Mouse (Mus musculus): Measurements from ENCODE around the gene Cog2. TPM values are rescaled to one million over a fixed set of nuclear protein-coding genes. Genes with fewer than 3 reads are reported as not detected.

Cog2 gene
- polyA plus RNA-seq, 1 experiment from 2014 or later: 42.1 TPM

DNA sequence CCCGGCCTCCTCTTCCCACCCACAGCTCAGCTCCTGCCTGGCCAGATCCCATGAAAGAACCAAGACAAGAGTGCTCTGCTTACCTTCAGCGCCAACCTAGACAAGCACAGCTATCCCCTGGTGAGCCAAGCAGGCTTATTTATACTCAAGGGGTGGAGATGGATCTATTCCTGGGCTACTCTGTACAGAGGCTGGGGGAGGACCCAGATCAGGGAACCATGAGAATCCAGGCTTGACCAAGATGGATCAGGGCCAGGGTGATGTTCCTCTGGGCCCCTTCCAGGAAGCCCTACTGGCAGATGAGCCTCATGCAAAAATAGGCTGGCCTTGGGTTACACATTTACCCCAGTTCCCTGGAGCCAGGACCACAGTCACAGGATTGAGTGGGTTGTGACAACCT, 49.0 kb downstream of the Cog2 start, which contains the start of gene Agt:
Gene Agt, minus strand, starts transcription at position 114 of the 400 bp plus-strand sequence.
- H3K4me3 ChIP-seq (ENCODE audit: low read depth, low read length): no peak within 1 kb of the TSS
- ATAC-seq (ENCODE audit: low FRiP score) (no peak), DNase-seq (ENCODE audit: low spot score, missing footprints) (no peak)
- no peak within 1 kb of the TSS for H3K27ac ChIP-seq (ENCODE audit: low read depth, low read length)
- no peak within 1 kb of the TSS for H3K9ac ChIP-seq (ENCODE audit: low read length)
- H3K9me3 ChIP-seq (ENCODE audit: control insufficient read depth, low read length): no peaks in the 10 kb centered on the region
- 82% methylated on average over 2 of the region's 2 CpGs for WGBS
- H3K4me1 ChIP-seq (ENCODE audit: control insufficient read depth, insufficient read depth, low read length): no peaks in the 10 kb centered on the region
- H3K27me3 ChIP-seq (ENCODE audit: control insufficient read depth, insufficient read depth, low read length): no peaks in the 10 kb centered on the region
- no peaks in the 10 kb centered on the region for H3K36me3 ChIP-seq (ENCODE audit: control insufficient read depth, insufficient read depth, low read length)
- no peak within 1 kb of the TSS for H3K4me2 ChIP-seq

DNA sequence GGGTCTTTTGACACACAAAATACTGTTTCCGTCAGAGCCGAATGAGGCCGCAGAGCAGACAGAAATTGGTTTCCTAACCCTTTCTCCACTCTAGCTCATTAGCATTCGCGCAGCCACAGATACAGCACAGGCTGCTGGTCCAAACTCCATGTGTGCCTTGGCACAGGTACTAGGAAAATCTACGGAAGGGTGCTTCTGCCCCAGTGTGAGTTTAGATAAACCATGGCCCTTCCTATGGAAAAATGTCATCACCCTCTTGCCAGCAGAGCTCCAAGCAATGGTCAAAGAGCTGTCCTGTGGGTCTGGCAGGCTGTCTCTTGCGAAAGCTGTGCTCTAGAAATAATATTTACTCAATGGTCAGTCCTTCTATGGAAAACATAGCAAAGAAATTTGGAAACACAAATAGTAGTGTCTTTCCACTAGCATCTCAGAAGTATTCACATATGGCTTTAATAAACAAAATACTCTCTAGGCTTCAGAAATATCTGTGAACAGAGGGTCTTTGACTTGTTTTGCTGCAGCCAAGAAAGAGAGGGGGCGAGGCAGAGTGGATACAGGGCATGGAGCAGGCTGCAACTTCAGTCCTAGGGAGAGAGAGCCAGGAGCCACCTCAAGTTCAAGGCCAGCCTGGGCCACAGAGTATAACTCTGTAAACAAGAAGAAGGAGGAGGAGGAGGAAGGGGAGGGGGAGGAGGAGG, 51.3 kb downstream of the Cog2 start:
- Histone ChIP-seq H3K27me3 (ENCODE audit: control insufficient read depth, insufficient read depth, low read length) (no peaks in the 10 kb centered on the region), H3K4me3 (ENCODE audit: low read depth, low read length) (no peak overlapping the region), H3K4me1 (ENCODE audit: control insufficient read depth, insufficient read depth, low read length) (no peaks in the 10 kb centered on the region), H3K27ac (ENCODE audit: low read depth, low read length) (no peak overlapping the region), H3K4me2 (no peak overlapping the region), H3K9ac (ENCODE audit: low read length) (no peak overlapping the region), H3K36me3 (ENCODE audit: control insufficient read depth, insufficient read depth, low read length) (no peaks in the 10 kb centered on the region), H3K9me3 (ENCODE audit: control insufficient read depth, low read length) (no peaks in the 10 kb centered on the region)
- DNase-seq (ENCODE audit: low spot score, missing footprints) (no peak), ATAC-seq (ENCODE audit: low FRiP score) (no peak)
- 80% methylated on average over 8 of the region's 8 CpGs for WGBS

DNA sequence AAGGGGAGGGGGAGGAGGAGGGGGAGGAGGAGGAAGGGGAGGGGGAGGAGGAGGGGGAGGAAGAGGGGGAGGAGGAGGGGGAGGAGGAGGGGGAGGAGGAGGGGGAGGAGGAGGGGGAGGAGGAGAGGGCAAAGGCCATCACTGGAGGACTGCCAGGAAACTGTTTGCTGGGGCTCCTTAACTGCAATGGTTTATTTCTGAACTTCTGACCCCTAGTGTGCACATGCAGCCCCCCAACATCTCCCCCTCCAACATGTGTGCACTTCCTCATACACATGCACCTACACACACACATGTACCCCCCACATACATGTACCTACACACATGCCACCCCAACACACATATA, 51.8 kb downstream of the Cog2 start:
- H3K4me3 ChIP-seq (ENCODE audit: low read depth, low read length): no peak overlapping the region
- DNase-seq (ENCODE audit: low spot score, missing footprints) (no peak), ATAC-seq (ENCODE audit: low FRiP score) (no peak)
- no peak overlapping the region for H3K4me2 ChIP-seq
- no peak overlapping the region for H3K9ac ChIP-seq (ENCODE audit: low read length)
- H3K27ac ChIP-seq (ENCODE audit: low read depth, low read length): no peak overlapping the region
- no peaks in the 10 kb centered on the region for H3K4me1 ChIP-seq (ENCODE audit: control insufficient read depth, insufficient read depth, low read length)
- no peaks in the 10 kb centered on the region for H3K36me3 ChIP-seq (ENCODE audit: control insufficient read depth, insufficient read depth, low read length)
- no peaks in the 10 kb centered on the region for H3K9me3 ChIP-seq (ENCODE audit: control insufficient read depth, low read length)
- H3K27me3 ChIP-seq (ENCODE audit: control insufficient read depth, insufficient read depth, low read length): no peaks in the 10 kb centered on the region

DNA sequence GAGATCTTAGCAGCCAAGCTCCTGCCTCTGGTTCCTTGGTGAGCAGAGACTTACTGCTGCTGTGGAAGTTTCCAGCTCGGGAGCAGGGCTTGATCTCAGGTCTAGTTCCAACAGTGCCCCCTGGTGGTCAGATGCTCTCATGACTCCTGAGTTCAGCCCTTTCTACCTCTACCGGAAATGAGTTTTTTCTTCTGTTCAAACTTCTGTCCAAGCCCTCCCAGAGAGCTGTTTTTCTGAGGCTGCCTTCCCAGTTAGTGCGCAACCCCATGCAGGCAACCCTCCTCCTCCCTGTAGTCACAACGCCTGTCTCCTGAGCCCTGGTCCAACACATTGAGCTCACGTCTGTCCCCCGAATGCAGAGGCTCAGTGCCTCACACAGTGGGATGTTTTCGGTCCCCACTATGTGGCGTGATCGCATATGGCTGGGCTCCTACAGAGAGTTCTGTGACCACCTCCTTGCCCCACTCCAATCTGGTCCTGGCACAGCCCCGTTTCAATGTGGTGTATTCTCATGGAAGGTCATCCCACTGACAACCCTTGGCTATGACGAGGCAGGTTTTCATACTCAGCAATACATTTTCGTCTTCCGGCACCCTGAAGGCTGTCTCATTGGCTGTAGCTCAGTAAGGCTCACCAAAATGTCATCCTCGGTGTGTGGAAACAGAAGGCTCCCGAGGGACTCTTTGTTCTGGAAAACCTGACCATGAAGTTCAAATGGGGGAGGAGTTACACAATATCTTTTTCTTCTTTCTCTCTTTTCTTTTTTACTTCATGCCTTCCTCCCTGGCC, 53.2 kb downstream of the Cog2 start:
- Histone ChIP-seq H3K9ac (ENCODE audit: low read length) (no peak overlapping the region), H3K9me3 (ENCODE audit: control insufficient read depth, low read length) (no peaks in the 10 kb centered on the region), H3K36me3 (ENCODE audit: control insufficient read depth, insufficient read depth, low read length) (no peaks in the 10 kb centered on the region), H3K27ac (ENCODE audit: low read depth, low read length) (no peak overlapping the region), H3K4me2 (no peak overlapping the region), H3K27me3 (ENCODE audit: control insufficient read depth, insufficient read depth, low read length) (no peaks in the 10 kb centered on the region), H3K4me1 (ENCODE audit: control insufficient read depth, insufficient read depth, low read length) (no peaks in the 10 kb centered on the region), H3K4me3 (ENCODE audit: low read depth, low read length) (no peak overlapping the region)
- DNase-seq (ENCODE audit: low spot score, missing footprints) (peak; percentile 99), ATAC-seq (ENCODE audit: low FRiP score) (peak; percentile 27; the same call in 1 of the 2 replicates)
- 60% methylated on average over 15 of the region's 15 CpGs for WGBS

DNA sequence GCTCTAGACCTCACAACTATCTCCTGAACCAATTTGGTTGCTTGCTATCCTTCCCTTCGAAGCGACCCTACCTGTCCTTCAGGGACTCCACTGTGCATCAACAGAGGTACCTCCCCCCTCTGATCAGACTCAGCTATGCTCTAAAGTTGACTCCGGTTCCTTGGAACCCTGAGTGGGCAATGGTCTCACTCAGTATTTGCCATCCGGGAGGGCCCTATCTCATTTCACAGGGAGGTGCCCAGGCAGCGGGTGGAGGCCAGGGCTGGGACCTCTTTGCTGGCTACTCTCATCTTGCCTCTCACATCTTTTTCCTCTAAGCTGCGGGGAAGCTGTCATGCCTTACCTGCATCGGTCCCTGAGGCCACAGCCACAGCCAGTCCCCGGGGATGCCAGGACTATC, 55.2 kb downstream of the Cog2 start, which contains the start of gene Capn9:
Gene Capn9, plus strand, starts transcription at position 301 of the 400 bp plus-strand sequence.
- Histone ChIP-seq H3K36me3 (ENCODE audit: control insufficient read depth, insufficient read depth, low read length) (no peaks in the 10 kb centered on the region), H3K4me3 (ENCODE audit: low read depth, low read length) (no peak within 1 kb of the TSS), H3K27me3 (ENCODE audit: control insufficient read depth, insufficient read depth, low read length) (no peaks in the 10 kb centered on the region), H3K27ac (ENCODE audit: low read depth, low read length) (no peak within 1 kb of the TSS), H3K9me3 (ENCODE audit: control insufficient read depth, low read length) (no peaks in the 10 kb centered on the region), H3K4me1 (ENCODE audit: control insufficient read depth, insufficient read depth, low read length) (no peaks in the 10 kb centered on the region), H3K9ac (ENCODE audit: low read length) (no peak within 1 kb of the TSS), H3K4me2 (no peak within 1 kb of the TSS)
- ATAC-seq (ENCODE audit: low FRiP score) (no peak), DNase-seq (ENCODE audit: low spot score, missing footprints) (no peak)
- WGBS: 88% methylated on average over 8 of the region's 8 CpGs

DNA sequence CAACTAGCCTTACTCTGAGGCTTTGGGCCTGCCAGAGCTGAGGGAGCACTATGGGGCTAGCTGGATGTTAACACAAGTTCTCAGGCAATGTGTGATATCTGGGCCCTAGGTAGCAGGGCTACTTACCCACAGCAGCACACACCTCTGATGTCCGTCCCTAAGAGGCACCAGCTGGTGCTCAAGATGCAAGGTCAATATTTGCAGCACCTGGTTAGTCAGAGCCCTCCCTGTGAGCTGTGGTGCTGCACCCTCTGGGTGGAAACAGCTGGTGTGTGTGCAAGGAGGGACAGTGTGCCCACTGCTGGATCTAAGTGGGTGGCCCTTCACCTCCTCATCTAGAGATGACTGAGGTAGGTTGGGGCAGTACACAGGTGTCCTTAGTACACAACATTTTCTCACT, 56.2 kb downstream of the Cog2 start:
- H3K4me3 ChIP-seq (ENCODE audit: low read depth, low read length): no peak overlapping the region
- 82% methylated on average over 1 of the region's 1 CpGs for WGBS
- DNase-seq (ENCODE audit: low spot score, missing footprints) (no peak), ATAC-seq (ENCODE audit: low FRiP score) (no peak)
- H3K36me3 ChIP-seq (ENCODE audit: control insufficient read depth, insufficient read depth, low read length): no peaks in the 10 kb centered on the region
- no peaks in the 10 kb centered on the region for H3K4me1 ChIP-seq (ENCODE audit: control insufficient read depth, insufficient read depth, low read length)
- no peaks in the 10 kb centered on the region for H3K27me3 ChIP-seq (ENCODE audit: control insufficient read depth, insufficient read depth, low read length)
- no peaks in the 10 kb centered on the region for H3K9me3 ChIP-seq (ENCODE audit: control insufficient read depth, low read length)
- no peak overlapping the region for H3K4me2 ChIP-seq
- no peak overlapping the region for H3K27ac ChIP-seq (ENCODE audit: low read depth, low read length)
- H3K9ac ChIP-seq (ENCODE audit: low read length): no peak overlapping the region

DNA sequence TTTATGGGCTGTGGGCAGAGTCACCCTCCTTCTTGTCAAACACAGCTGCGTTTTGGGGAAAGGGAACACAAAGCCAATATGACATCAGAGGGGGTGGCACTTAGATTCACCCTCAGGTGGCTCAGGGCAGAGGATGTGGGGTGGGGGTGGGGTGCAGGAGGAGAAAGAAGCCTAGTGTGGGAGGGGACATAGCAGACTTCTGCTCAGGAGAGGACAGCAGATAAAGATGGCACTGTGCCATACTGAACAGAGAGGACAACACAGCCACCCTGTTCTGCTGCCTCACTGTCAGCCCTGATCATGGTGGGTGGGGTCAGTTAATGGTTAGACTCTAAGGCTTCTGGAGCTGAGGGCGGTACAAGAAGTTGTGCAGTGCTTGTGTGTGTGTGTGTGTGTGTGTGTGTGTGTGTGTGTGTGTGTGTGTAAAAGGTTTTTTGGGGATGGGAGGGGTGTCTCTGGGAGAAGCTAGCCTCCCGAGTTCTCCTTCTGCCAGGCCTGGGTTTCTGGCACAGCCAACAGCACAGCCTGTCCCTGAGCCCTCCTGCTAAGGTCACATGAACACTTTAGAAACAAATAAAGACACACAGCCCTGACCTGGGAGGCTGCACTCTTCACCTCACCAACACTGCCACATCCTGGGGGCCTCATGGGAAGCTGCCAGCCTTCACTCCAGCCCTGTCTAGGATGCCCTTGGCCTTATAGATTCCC, 65.3 kb downstream of the Cog2 start:
- no peaks in the 10 kb centered on the region for H3K4me1 ChIP-seq (ENCODE audit: control insufficient read depth, insufficient read depth, low read length)
- no peaks in the 10 kb centered on the region for H3K27me3 ChIP-seq (ENCODE audit: control insufficient read depth, insufficient read depth, low read length)
- H3K4me2 ChIP-seq: no peak overlapping the region
- no peaks in the 10 kb centered on the region for H3K36me3 ChIP-seq (ENCODE audit: control insufficient read depth, insufficient read depth, low read length)
- H3K9ac ChIP-seq (ENCODE audit: low read length): no peak overlapping the region
- DNase-seq (ENCODE audit: low spot score, missing footprints) (no peak), ATAC-seq (ENCODE audit: low FRiP score) (no peak)
- H3K4me3 ChIP-seq (ENCODE audit: low read depth, low read length): no peak overlapping the region
- H3K9me3 ChIP-seq (ENCODE audit: control insufficient read depth, low read length): no peaks in the 10 kb centered on the region
- no peak overlapping the region for H3K27ac ChIP-seq (ENCODE audit: low read depth, low read length)
- 68% methylated on average over 3 of the region's 3 CpGs for WGBS

DNA sequence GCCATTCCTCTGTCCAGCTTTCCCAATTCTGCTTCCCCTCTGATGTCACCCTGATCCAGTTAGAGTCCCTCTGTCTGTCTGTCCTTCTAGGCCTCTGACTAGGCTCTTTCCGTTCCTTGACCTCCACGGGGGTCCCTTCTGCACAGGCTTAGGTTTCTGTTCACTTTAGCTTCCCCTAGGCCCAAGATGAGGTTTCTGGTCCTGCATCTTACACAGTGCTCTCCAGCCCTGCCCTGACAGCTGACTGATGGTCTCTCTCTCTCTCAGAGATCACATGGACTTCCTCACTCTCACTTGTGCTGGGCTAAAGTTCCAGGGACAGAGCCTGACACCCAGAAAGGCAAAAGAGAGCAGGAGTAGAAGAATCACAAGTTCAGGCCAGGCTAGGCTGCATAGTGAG, 66.0 kb downstream of the Cog2 start:
- Histone ChIP-seq H3K27me3 (ENCODE audit: control insufficient read depth, insufficient read depth, low read length) (no peaks in the 10 kb centered on the region), H3K36me3 (ENCODE audit: control insufficient read depth, insufficient read depth, low read length) (no peaks in the 10 kb centered on the region), H3K4me3 (ENCODE audit: low read depth, low read length) (no peak overlapping the region), H3K9me3 (ENCODE audit: control insufficient read depth, low read length) (no peaks in the 10 kb centered on the region), H3K4me2 (no peak overlapping the region), H3K9ac (ENCODE audit: low read length) (no peak overlapping the region), H3K4me1 (ENCODE audit: control insufficient read depth, insufficient read depth, low read length) (no peaks in the 10 kb centered on the region), H3K27ac (ENCODE audit: low read depth, low read length) (no peak overlapping the region)
- ATAC-seq (ENCODE audit: low FRiP score) (no peak), DNase-seq (ENCODE audit: low spot score, missing footprints) (no peak)
- WGBS: 69% methylated on average over 2 of the region's 2 CpGs

DNA sequence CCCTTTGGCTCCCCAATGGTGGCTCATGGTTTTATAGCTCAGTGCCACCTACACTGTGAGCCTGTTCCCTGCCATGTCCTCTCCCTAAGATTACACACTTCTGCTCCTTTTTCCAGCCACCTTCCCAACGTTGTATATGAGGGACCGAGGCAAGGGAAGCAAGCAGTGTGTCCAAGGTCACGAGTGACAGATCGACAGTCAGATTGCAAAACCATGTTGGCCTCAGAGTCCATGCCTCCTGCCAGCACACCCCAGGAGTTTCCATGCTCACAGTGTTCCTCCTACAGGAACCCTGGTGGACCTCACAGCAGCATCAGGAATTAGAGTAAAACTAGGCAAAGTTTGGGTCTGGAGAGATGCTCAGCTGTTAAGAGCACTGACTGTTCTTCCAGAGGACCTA, 68.8 kb downstream of the Cog2 start:
- H3K4me3 ChIP-seq (ENCODE audit: low read depth, low read length): no peak overlapping the region
- H3K9me3 ChIP-seq (ENCODE audit: control insufficient read depth, low read length): no peaks in the 10 kb centered on the region
- H3K4me2 ChIP-seq: no peak overlapping the region
- WGBS: 84% methylated on average over 4 of the region's 4 CpGs
- no peaks in the 10 kb centered on the region for H3K27me3 ChIP-seq (ENCODE audit: control insufficient read depth, insufficient read depth, low read length)
- H3K27ac ChIP-seq (ENCODE audit: low read depth, low read length): no peak overlapping the region
- H3K4me1 ChIP-seq (ENCODE audit: control insufficient read depth, insufficient read depth, low read length): no peaks in the 10 kb centered on the region
- DNase-seq (ENCODE audit: low spot score, missing footprints) (no peak), ATAC-seq (ENCODE audit: low FRiP score) (no peak)
- no peaks in the 10 kb centered on the region for H3K36me3 ChIP-seq (ENCODE audit: control insufficient read depth, insufficient read depth, low read length)
- H3K9ac ChIP-seq (ENCODE audit: low read length): no peak overlapping the region
